Mouse (Mus musculus) MEL (cell line): ENCODE results near the gene Chrm4. TPM values are rescaled to one million over a fixed set of nuclear protein-coding genes. Genes with fewer than 3 reads are reported as not detected.

Experiments
- DNase-seq: peaks from one replicate; pipeline ENCODE4 v3.0.0; 2011; ENCODE audit warnings: low read depth, low spot score
- H3K27ac ChIP-seq: 2 replicates; pipeline ENCODE4 v1.5.1; 2012; ENCODE audit warnings: low read depth, mild to moderate bottlenecking, control low read depth, low read length, moderate library complexity; ENCODE audit not compliant: control insufficient read depth
- H3K27me3 ChIP-seq, 2 experiments: fragments of 150-350 bp in 1 of 2; sonication (generic) in 1 of 2; 2 replicates each; pipeline ENCODE4 v1.6.1; 2012; ENCODE audit warnings: low read length in 2 of 2, mild to moderate bottlenecking in 2 of 2, improper control_type of control experiment in 1 of 2, moderate library complexity in 1 of 2; ENCODE audit not compliant: insufficient read depth in 2 of 2, control insufficient read depth in 1 of 2
- H3K36me3 ChIP-seq, 2 experiments: 2 replicates each; pipeline ENCODE4 v1.6.1; 2012 to 2014; ENCODE audit warnings: low read length in 2 of 2, improper control_type of control experiment in 1 of 2, inconsistent platforms in 1 of 2, mild to moderate bottlenecking in 1 of 2; ENCODE audit not compliant: insufficient read depth in 2 of 2, control insufficient read depth in 1 of 2
- H3K4me1 ChIP-seq, 2 experiments: fragments of 150-350 bp in 1 of 2; sonication (generic) in 1 of 2; 2 replicates each; pipeline ENCODE4 v1.6.1; 2012; ENCODE audit warnings: low read length in 2 of 2, improper control_type of control experiment in 1 of 2, mild to moderate bottlenecking in 1 of 2; ENCODE audit not compliant: insufficient read depth in 2 of 2, control insufficient read depth in 1 of 2
- H3K4me3 ChIP-seq, 2 experiments: fragments of 150-350 bp in 1 of 2; sonication (generic) in 1 of 2; 2 replicates each; pipeline ENCODE4 v1.5.1; 2012; ENCODE audit warnings: low read depth in 2 of 2, low read length in 2 of 2, mild to moderate bottlenecking in 2 of 2, moderate library complexity in 2 of 2, control low read depth in 1 of 2, improper control_type of control experiment in 1 of 2; ENCODE audit not compliant: control insufficient read depth in 1 of 2, insufficient read depth in 1 of 2
- H3K79me2 ChIP-seq: 2 replicates; pipeline ENCODE4 v1.6.1; 2012; ENCODE audit warnings: mild to moderate bottlenecking, low read length, moderate library complexity; ENCODE audit not compliant: control insufficient read depth, poor library complexity, insufficient read depth
- H3K9ac ChIP-seq: 2 replicates; pipeline ENCODE4 v1.6.1; 2012; ENCODE audit warnings: low read depth, mild to moderate bottlenecking, control low read depth, low read length, moderate library complexity; ENCODE audit not compliant: control insufficient read depth, poor library complexity, severe bottlenecking
- H3K9me3 ChIP-seq: fragments of 150-350 bp; sonication (generic); replicated peaks from 2 replicates; pipeline ENCODE4 v1.6.1; 2012; ENCODE audit warnings: mild to moderate bottlenecking, low read length, improper control_type of control experiment, moderate library complexity; ENCODE audit not compliant: insufficient read depth
- GATA1 ChIP-seq: IDR thresholded peaks from 2 replicates; pipeline ENCODE4 v1.6.1; 2011; ENCODE audit warnings: low read depth, low read length, improper control_type of control experiment
- MYC ChIP-seq: IDR thresholded peaks from 2 replicates; pipeline ENCODE4 v1.6.1; 2011; ENCODE audit warnings: low read depth, mild to moderate bottlenecking, low read length, improper control_type of control experiment, moderate library complexity
- NRF1 ChIP-seq: IDR thresholded peaks from 2 replicates; pipeline ENCODE4 v1.6.1; 2014; ENCODE audit warnings: low read depth, mild to moderate bottlenecking, inconsistent platforms, low read length, improper control_type of control experiment, moderate library complexity; ENCODE audit not compliant: poor library complexity, insufficient read depth, severe bottlenecking
- RCOR1 ChIP-seq: IDR thresholded peaks from 2 replicates; pipeline ENCODE4 v1.6.1; 2012; ENCODE audit warnings: low read depth, mild to moderate bottlenecking, inconsistent platforms, low read length, improper control_type of control experiment
- ZC3H11A ChIP-seq: IDR thresholded peaks from 2 replicates; pipeline ENCODE4 v1.6.1; 2012; ENCODE audit warnings: low read depth, mild to moderate bottlenecking, inconsistent platforms, low read length, improper control_type of control experiment
- polyA plus RNA-seq, 2 experiments: library from polyadenylated mRNA; stranded (reverse) in 1 of 2; unstranded in 1 of 2; fragments of >175 nt in 1 of 2; fragments of >200 nt in 1 of 2; gene quantifications; 2 replicates each; pipeline versions ENCODE4 v1.2.1 to v1.2.4; 2012; ENCODE audit warnings: low replicate concordance in 2 of 2, low read depth in 1 of 2; ENCODE audit not compliant: insufficient read length in 2 of 2, insufficient read depth in 1 of 2, missing spikeins in 1 of 2
- total RNA-seq: library from RNA; depleted of rRNA; stranded (reverse); fragments of 300-350 nt; gene quantifications from 2 replicates; pipeline ENCODE4 v1.2.3, GENCODE M21; 2012; rRNA removed

The Chrm4 gene
- total and polyA plus RNA-seq, 3 experiments = 21.5 to 29.0 TPM; not detected in 1

DNA sequence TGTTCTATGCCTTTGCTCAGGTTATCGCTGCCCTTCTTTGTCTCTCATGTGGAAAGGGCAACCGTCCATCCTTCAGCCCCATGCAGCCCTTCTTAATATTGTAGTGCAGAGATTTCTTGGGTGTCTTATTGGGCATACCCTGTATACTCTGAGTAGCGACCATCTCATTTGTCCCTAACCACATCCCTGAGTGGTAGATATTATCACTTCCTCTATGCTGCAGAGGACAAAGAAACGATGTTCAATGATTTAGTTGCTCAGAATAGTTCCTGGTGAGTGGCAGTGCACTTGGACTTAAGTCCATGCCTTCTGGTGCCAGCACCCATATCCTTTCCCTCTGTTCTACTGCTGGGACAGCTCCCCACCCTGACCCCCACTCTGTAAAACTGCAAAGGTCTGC is 50.9 kb downstream of the Chrm4 start:
- Histone ChIP-seq H3K27me3 (no peaks in the 10 kb centered on the region), H3K36me3 (no peaks in the 10 kb centered on the region; a peak in 1 of 4 replicates), H3K9ac (no peak overlapping the region), H3K79me2 (no peaks in the 10 kb centered on the region), H3K4me3 (no peak overlapping the region), H3K9me3 (no peaks in the 10 kb centered on the region), H3K4me1 (peaks cover 7% of the 10 kb centered on the region in 2 experiments), H3K27ac (no peak overlapping the region)
- DNase-seq = peak; percentile 25
- peak; percentile 55 for TF ChIP-seq RCOR1
- 0 out of 2 replicates have a peak, but pooled peaks have one; percentile 24 for TF ChIP-seq GATA1
- TF ChIP-seq NRF1 = no peak
- no peak for TF ChIP-seq MYC
- no peak for TF ChIP-seq ZC3H11A

Other genes starting within 250 kb of the Chrm4 start
- 7.4 and 8.4 TPM in 2 replicates for gene Atg13, start 216.7 kb upstream of the Chrm4 start, total RNA-seq
- 10 to 100 TPM in 1 of 2 experiments, not detected in 1; 27.7 TPM for gene Atg13, start 216.7 kb upstream of the Chrm4 start, polyA plus RNA-seq
- gene Harbi1, start 216.4 kb upstream of the Chrm4 start, total RNA-seq = 6.8 and 8.2 TPM in 2 replicates
- 1 to 10 TPM in 1 of 2 experiments, not detected in 1; 7.8 TPM for gene Harbi1, start 216.4 kb upstream of the Chrm4 start, polyA plus RNA-seq
- gene Ambra1, start 197.1 kb upstream of the Chrm4 start, total RNA-seq = 14.6 and 15.9 TPM in 2 replicates
- 10 to 100 TPM in 1 of 2 experiments, not detected in 1; 24.7 TPM for gene Ambra1, start 197.1 kb upstream of the Chrm4 start, polyA plus RNA-seq
- gene Mdk, start 5.0 kb downstream of the Chrm4 start, total RNA-seq = 0.19 and 0.59 TPM in 2 replicates
- 1 to 10 TPM in 1 of 2 experiments, not detected in 1; 3.4 TPM for gene Mdk, start 5.0 kb downstream of the Chrm4 start, polyA plus RNA-seq
- 0.85 and 1.2 TPM in 2 replicates for gene Gm9821, start 18.5 kb downstream of the Chrm4 start, total RNA-seq
- 10 to 100 TPM in 1 of 2 experiments, not detected in 1; 22.7 TPM for gene Gm9821, start 18.5 kb downstream of the Chrm4 start, polyA plus RNA-seq
- gene Dgkz, start 48.6 kb downstream of the Chrm4 start, total RNA-seq = 65.6 and 66.1 TPM in 2 replicates
- gene Dgkz, start 48.6 kb downstream of the Chrm4 start, polyA plus RNA-seq = 100 to 1,000 TPM in 1 of 2 experiments, not detected in 1; 165 TPM
- 0.12 and 0.16 TPM in 2 replicates for gene Creb3l1, start 97.3 kb downstream of the Chrm4 start, total RNA-seq
- 1 to 10 TPM in 1 of 2 experiments, not detected in 1; 9.1 TPM for gene Creb3l1, start 97.3 kb downstream of the Chrm4 start, polyA plus RNA-seq
- 4.7 and 5.1 TPM in 2 replicates for gene Phf21a, start 165.9 kb downstream of the Chrm4 start, total RNA-seq
- 100 to 1,000 TPM in 1 of 2 experiments, 10 to 100 TPM in 1; 15.6 to 245 TPM for gene Phf21a, start 165.9 kb downstream of the Chrm4 start, polyA plus RNA-seq